Mouse (Mus musculus) lung, adult 2 months (tissue): ENCODE measurements around the gene Rpa3. TPM values are rescaled to one million over a fixed set of nuclear protein-coding genes. Genes with fewer than 3 reads are reported as not detected.
A peak's percentile ranks its signal among the peaks of the same experiment; 100 is the strongest.

ENCODE experiments used
- DNase-seq: peaks from one replicate; pipeline ENCODE4 v3.0.0; 2022
- H3K4me1 ChIP-seq: fragments of 200-500 bp; 2 replicates; pipeline ENCODE4 v1.6.1; 2011; ENCODE audit warnings: low read length; ENCODE audit not compliant: control insufficient read depth, insufficient read depth
- H3K4me3 ChIP-seq: fragments of 200-500 bp; replicated peaks from 2 replicates; pipeline ENCODE3; 2011; ENCODE audit warnings: low read depth, mild to moderate bottlenecking, control low read depth, low read length; ENCODE audit errors: extremely low read depth
- CTCF ChIP-seq: fragments of 200-500 bp; IDR thresholded peaks from 2 replicates; pipeline ENCODE4 v1.5.1; 2011; ENCODE audit warnings: mild to moderate bottlenecking, low read length, control low read depth; ENCODE audit not compliant: insufficient read depth
- POLR2A ChIP-seq: fragments of 200-500 bp; IDR thresholded peaks from 2 replicates; pipeline ENCODE4 v1.6.1; 2011; ENCODE audit warnings: low read depth, mild to moderate bottlenecking, control low read depth, low read length, borderline replicate concordance; ENCODE audit errors: extremely low read depth
- WGBS: fragments of 180-500 bp; shearing (Covaris S2); methylation state at CpG from one replicate; pipeline ENCODE4 v1.1.7; 2018; 5-methylcytosine and 5-hydroxymethylcytosine counted together
- polyA plus RNA-seq: library from polyadenylated mRNA; depleted of rRNA; stranded (reverse); fragments of >200 nt; gene quantifications from 2 replicates; pipeline ENCODE4 v1.2.3, GENCODE M21; 2012

Gene Rpa3
- polyA plus RNA-seq, 1 experiment: 3.7 TPM

GRCm38 (mm10) chr6:8276431-8276830 lies 17.5 kb upstream of the Rpa3 start:
- 59% methylated on average over 4 of the region's 4 CpGs for WGBS
- no peak overlapping the region for H3K4me3 ChIP-seq
- 0 out of 2 replicates have a peak, but pooled peaks cover 2% of the 10 kb centered on the region for H3K4me1 ChIP-seq
- no peak for DNase-seq
- no peak for TF ChIP-seq CTCF
- no peak for TF ChIP-seq POLR2A

GRCm38 (mm10) chr6:8275098-8275497 lies 16.1 kb upstream of the Rpa3 start:
- 5% methylated on average over 1 of the region's 1 CpGs for WGBS
- H3K4me1 ChIP-seq: 0 out of 2 replicates have a peak, but pooled peaks cover 2% of the 10 kb centered on the region
- peak; percentile 51 for DNase-seq
- no peak overlapping the region for H3K4me3 ChIP-seq
- peak; percentile 8; the same call in 1 of the 2 replicates for TF ChIP-seq CTCF
- no peak for TF ChIP-seq POLR2A

GRCm38 (mm10) chr6:8274387-8275054 lies 15.5 kb upstream of the Rpa3 start:
- TF ChIP-seq POLR2A (no peak), CTCF (peak; percentile 50)
- peaks cover 3% of the 10 kb centered on the region; the same call in 1 of the 2 replicates for H3K4me1 ChIP-seq
- DNase-seq: peak; percentile 49
- no peak overlapping the region for H3K4me3 ChIP-seq
- 21% methylated on average over 6 of the region's 6 CpGs for WGBS

GRCm38 (mm10) chr6:8271047-8271446 lies 12.1 kb upstream of the Rpa3 start:
- 92% methylated on average over 3 of the region's 3 CpGs for WGBS
- TF ChIP-seq POLR2A: no peak
- TF ChIP-seq CTCF: no peak
- no peak for DNase-seq

GRCm38 (mm10) chr6:8259667-8260044 lies 683 bp upstream of the Rpa3 start:
- no peak for TF ChIP-seq CTCF
- TF ChIP-seq POLR2A: no peak
- Histone ChIP-seq H3K4me3 (peak overlapping the region; percentile 79), H3K4me1 (no peaks in the 10 kb centered on the region; the same call in 1 of the 2 replicates)
- DNase-seq: no peak
- WGBS: 2% methylated on average over 8 of the region's 8 CpGs

More at GRCm38 (mm10) chr6:8271047-8271446, 12.1 kb upstream of the Rpa3 start:
- H3K4me1 ChIP-seq: peaks cover 4% of the 10 kb centered on the region; the same call in 1 of the 2 replicates
- no peak overlapping the region for H3K4me3 ChIP-seq

- no peak for DNase-seq
- 5% methylated on average over 6 of the region's 6 CpGs for WGBS
- Histone ChIP-seq H3K4me1 (no peaks in the 10 kb centered on the region; the same call in 1 of the 2 replicates), H3K4me3 (peak overlapping the region; percentile 99)
- TF ChIP-seq CTCF (no peak), POLR2A (no peak)
These were observed 657 bp downstream of the Rpa3 start for GRCm38 (mm10) chr6:8258316-8258715.

- WGBS: 86% methylated on average over 3 of the region's 3 CpGs
- no peak for DNase-seq
- TF ChIP-seq POLR2A (no peak), CTCF (no peak)
- no peaks in the 10 kb centered on the region for H3K4me1 ChIP-seq
- no peak overlapping the region for H3K4me3 ChIP-seq
These were observed 30.4 kb downstream of the Rpa3 start for GRCm38 (mm10) chr6:8228596-8228995.

GRCm38 (mm10) chr6:8227035-8227434 lies 31.9 kb downstream of the Rpa3 start:
- H3K4me3 ChIP-seq: no peak overlapping the region
- H3K4me1 ChIP-seq: no peaks in the 10 kb centered on the region
- TF ChIP-seq CTCF (no peak), POLR2A (no peak)
- no peak for DNase-seq
- WGBS: 75% methylated on average over 3 of the region's 3 CpGs

GRCm38 (mm10) chr6:8210661-8211060 lies 48.3 kb downstream of the Rpa3 start:
- TF ChIP-seq POLR2A (no peak), CTCF (no peak)
- DNase-seq: no peak
- Histone ChIP-seq H3K4me1 (peaks cover 2% of the 10 kb centered on the region), H3K4me3 (no peak overlapping the region)
- 89% methylated on average over 3 of the region's 3 CpGs for WGBS

GRCm38 (mm10) chr6:8209866-8210186 lies 49.1 kb downstream of the Rpa3 start:
- TF ChIP-seq CTCF (no peak), POLR2A (no peak)
- DNase-seq: no peak
- 10% methylated on average over 10 of the region's 10 CpGs for WGBS
- H3K4me3 ChIP-seq: peak overlapping the region; percentile 76
- peaks cover 2% of the 10 kb centered on the region for H3K4me1 ChIP-seq
